Mouse (Mus musculus) heart, embryonic 10.5 days (tissue): Measurements from ENCODE around the gene Pfdn6. TPM values are rescaled to one million over a fixed set of nuclear protein-coding genes. Genes with fewer than 3 reads are reported as not detected.
"Not testable (repeated sequence)": the region's sequence is repeated elsewhere in the genome, so short reads cannot be mapped to it uniquely, and the experiment has no call there.

Source experiments
- DNase-seq: peaks from one replicate; pipeline ENCODE4 v3.0.0-alpha.2; 2017; ENCODE audit warnings: low spot score
- H3K27ac ChIP-seq: fragments of 300-500 bp; sonication (generic); 2 replicates; pipeline ENCODE4 v1.5.1; 2016; ENCODE audit warnings: mild to moderate bottlenecking
- H3K27me3 ChIP-seq: fragments of 300-500 bp; sonication (generic); 2 replicates; pipeline ENCODE4 v1.6.1; 2016; ENCODE audit warnings: mild to moderate bottlenecking; ENCODE audit not compliant: poor library complexity, insufficient read depth, severe bottlenecking
- H3K36me3 ChIP-seq: fragments of 300-500 bp; sonication (generic); 2 replicates; pipeline ENCODE4 v1.6.1; 2016; ENCODE audit warnings: mild to moderate bottlenecking, moderate library complexity
- H3K4me1 ChIP-seq: fragments of 300-500 bp; sonication (generic); 2 replicates; pipeline ENCODE4 v1.6.1; 2016; ENCODE audit warnings: mild to moderate bottlenecking
- H3K4me3 ChIP-seq: fragments of 300-500 bp; sonication (generic); 2 replicates; pipeline ENCODE4 v1.5.1; 2016; ENCODE audit warnings: mild to moderate bottlenecking, moderate library complexity
- H3K9me3 ChIP-seq: fragments of 300-500 bp; sonication (generic); 2 replicates; pipeline ENCODE4 v1.6.1; 2016; ENCODE audit warnings: mild to moderate bottlenecking, moderate library complexity
- WGBS: fragments of 180-500 bp; shearing (Covaris S2); methylation state at CpG from one replicate; pipeline ENCODE4 v1.1.7; 2016; 5-methylcytosine and 5-hydroxymethylcytosine counted together
- polyA plus RNA-seq: library from polyadenylated mRNA; unstranded; fragments of >200 nt; fragmentation: Nextera tagmentation; extraction: Ambion mirVana; gene quantifications from 2 replicates; pipeline ENCODE4 v1.2.1, GENCODE M21; 2016

Pfdn6 gene
- polyA plus RNA-seq, 1 experiment from 2014 or later = 198 TPM

- Histone ChIP-seq H3K9me3 (no peaks in the 10 kb centered on the region), H3K4me1 (peaks cover 51% of the 10 kb centered on the region), H3K36me3 (peaks cover 67% of the 10 kb centered on the region), H3K27ac (no peak overlapping the region), H3K27me3 (no peaks in the 10 kb centered on the region), H3K4me3 (no peak overlapping the region)
- no peak for DNase-seq
- WGBS = 88% methylated on average over 8 of the region's 8 CpGs
Measured at GRCm38 (mm10) chr17:33913905-33914304, 26.2 kb downstream of the Pfdn6 start.

DNA sequence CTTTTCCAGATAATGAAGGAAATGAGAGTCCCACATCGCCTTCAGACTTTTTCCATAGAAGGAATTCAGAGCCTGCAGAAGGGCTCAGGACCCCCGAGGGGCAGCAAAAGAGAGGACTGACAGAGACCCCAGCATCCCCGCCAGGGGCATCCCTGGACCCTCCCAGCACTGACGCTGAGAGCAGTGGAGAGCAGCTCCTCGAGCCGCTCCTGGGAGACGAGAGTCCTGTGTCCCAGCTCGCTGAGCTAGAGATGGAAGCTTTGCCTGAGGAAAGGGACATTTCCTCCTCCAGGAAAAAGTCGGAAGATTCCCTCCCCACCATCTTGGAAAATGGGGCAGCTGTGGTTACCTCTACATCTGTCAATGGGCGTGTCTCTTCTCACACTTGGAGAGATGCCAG lies 26.9 kb downstream of the Pfdn6 start:
- no peak overlapping the region for H3K27ac ChIP-seq
- H3K4me3 ChIP-seq = no peak overlapping the region
- DNase-seq = no peak
- no peaks in the 10 kb centered on the region for H3K27me3 ChIP-seq
- no peaks in the 10 kb centered on the region for H3K9me3 ChIP-seq
- H3K36me3 ChIP-seq = peaks cover 63% of the 10 kb centered on the region
- H3K4me1 ChIP-seq = peaks cover 50% of the 10 kb centered on the region
- 91% methylated on average over 10 of the region's 10 CpGs for WGBS

- Histone ChIP-seq H3K9me3 (no peaks in the 10 kb centered on the region), H3K4me1 (peaks cover 42% of the 10 kb centered on the region), H3K27me3 (no peaks in the 10 kb centered on the region), H3K27ac (no peak overlapping the region), H3K4me3 (no peak overlapping the region), H3K36me3 (peaks cover 49% of the 10 kb centered on the region)
- DNase-seq = peak; percentile 70
- WGBS = 90% methylated on average over 28 of the region's 28 CpGs
Measured at GRCm38 (mm10) chr17:33911813-33912414, 28.2 kb downstream of the Pfdn6 start.

- DNase-seq = peak; percentile 68
- Histone ChIP-seq H3K4me1 (peaks cover 38% of the 10 kb centered on the region), H3K9me3 (no peaks in the 10 kb centered on the region), H3K27ac (no peak overlapping the region), H3K27me3 (no peaks in the 10 kb centered on the region), H3K36me3 (peaks cover 49% of the 10 kb centered on the region), H3K4me3 (no peak overlapping the region)
- 91% methylated on average over 31 of the region's 31 CpGs for WGBS
Measured at GRCm38 (mm10) chr17:33911052-33911812, 28.9 kb downstream of the Pfdn6 start.

- Histone ChIP-seq H3K27me3 (no peaks in the 10 kb centered on the region), H3K9me3 (no peaks in the 10 kb centered on the region), H3K4me1 (peaks cover 38% of the 10 kb centered on the region), H3K36me3 (peaks cover 49% of the 10 kb centered on the region), H3K27ac (peak overlapping the region; percentile 91), H3K4me3 (peak overlapping the region; percentile 90)
- 53% methylated on average over 11 of the region's 11 CpGs for WGBS
- peak; percentile 55 for DNase-seq
Measured at GRCm38 (mm10) chr17:33910346-33911051, 29.6 kb downstream of the Pfdn6 start.

DNA sequence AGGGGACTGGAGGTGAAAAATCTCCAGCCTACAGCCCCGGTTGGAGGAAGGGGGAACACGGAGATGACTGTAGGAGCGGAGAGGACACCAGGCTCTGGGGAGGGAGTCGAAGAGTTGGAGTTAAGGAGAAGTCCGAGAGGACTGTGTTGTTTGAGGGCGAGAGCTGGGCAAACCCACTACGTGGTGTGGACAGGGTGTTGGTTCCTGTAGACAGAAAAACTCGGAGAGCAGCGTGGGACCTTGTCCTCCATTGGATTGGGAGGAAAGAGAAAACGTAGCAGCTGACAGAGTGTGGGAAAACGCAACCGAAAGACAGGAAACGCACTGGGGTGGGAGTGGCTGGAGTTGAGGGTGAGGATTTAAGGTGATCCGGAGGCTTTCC lies 30.3 kb downstream of the Pfdn6 start:
- no peaks in the 10 kb centered on the region for H3K27me3 ChIP-seq
- H3K36me3 ChIP-seq = peaks cover 44% of the 10 kb centered on the region
- DNase-seq = no peak
- under 1% methylated on average over 14 of the region's 14 CpGs for WGBS
- no peaks in the 10 kb centered on the region for H3K9me3 ChIP-seq
- peak overlapping the region; percentile 90 for H3K4me3 ChIP-seq
- peaks cover 33% of the 10 kb centered on the region for H3K4me1 ChIP-seq
- H3K27ac ChIP-seq = peak overlapping the region; percentile 91

- Histone ChIP-seq H3K27ac (peak within 1 kb of the TSS; percentile 91), H3K4me3 (peak within 1 kb of the TSS; percentile 90), H3K9me3 (no peaks in the 10 kb centered on the region), H3K27me3 (no peaks in the 10 kb centered on the region), H3K36me3 (peaks cover 38% of the 10 kb centered on the region), H3K4me1 (peaks cover 32% of the 10 kb centered on the region)
- 1% methylated on average over 68 of the region's 68 CpGs for WGBS
- peak; percentile 99 for DNase-seq
Measured at GRCm38 (mm10) chr17:33909077-33909868, 30.9 kb downstream of the Pfdn6 start, which contains the start of gene Daxx. Gene Daxx, plus strand, starts transcription at chr17:33909414.

- H3K36me3 ChIP-seq = peaks cover 31% of the 10 kb centered on the region
- DNase-seq = peak; percentile 85
- peak overlapping the region; percentile 90 for H3K4me3 ChIP-seq
- H3K9me3 ChIP-seq = no peaks in the 10 kb centered on the region
- H3K27me3 ChIP-seq = no peaks in the 10 kb centered on the region
- under 1% methylated on average over 43 of the region's 44 CpGs for WGBS
- peak overlapping the region; percentile 91 for H3K27ac ChIP-seq
- peaks cover 28% of the 10 kb centered on the region for H3K4me1 ChIP-seq
Measured at GRCm38 (mm10) chr17:33908331-33909076, 31.6 kb downstream of the Pfdn6 start.

DNA sequence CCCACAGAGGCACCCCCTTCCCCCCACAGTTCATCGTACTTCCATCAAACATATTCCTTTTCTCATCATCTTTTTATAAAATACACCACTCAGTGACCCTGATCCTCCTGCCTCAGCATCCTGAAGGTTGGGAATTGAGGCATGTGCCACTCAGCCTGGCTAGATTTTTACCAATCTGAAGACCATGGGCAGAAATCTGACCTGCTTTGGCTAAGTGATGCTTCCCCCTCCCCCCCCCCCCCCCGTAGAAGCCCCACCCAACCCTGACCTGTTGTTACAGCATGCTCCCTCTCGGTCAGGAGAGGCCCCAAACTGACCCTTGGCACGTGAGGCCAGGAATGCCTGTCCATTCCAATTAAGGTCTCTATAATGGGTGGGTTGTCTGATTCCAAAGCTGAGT lies 35.3 kb downstream of the Pfdn6 start, which contains the start of gene Platr17:
Gene Platr17 (plus strand): TSS at position 301 of the 400 bp plus-strand sequence.
- H3K27me3 ChIP-seq, H3K27ac ChIP-seq, DNase-seq, H3K36me3 ChIP-seq, H3K9me3 ChIP-seq, H3K4me3 ChIP-seq: not testable (repeated sequence)
- 28% methylated on average over 4 of the region's 4 CpGs for WGBS
- peaks cover 19% of the 10 kb centered on the region for H3K4me1 ChIP-seq

- H3K4me3 ChIP-seq, H3K36me3 ChIP-seq, H3K9me3 ChIP-seq, H3K27me3 ChIP-seq, H3K27ac ChIP-seq, DNase-seq: not testable (repeated sequence)
- WGBS = 75% methylated on average over 6 of the region's 6 CpGs
- H3K4me1 ChIP-seq = peaks cover 19% of the 10 kb centered on the region
Measured at GRCm38 (mm10) chr17:33903911-33904651, 36.1 kb downstream of the Pfdn6 start.

- H3K4me1 ChIP-seq = peaks cover 8% of the 10 kb centered on the region
- H3K27me3 ChIP-seq = no peaks in the 10 kb centered on the region
- no peak for DNase-seq
- no peaks in the 10 kb centered on the region for H3K36me3 ChIP-seq
- WGBS = 82% methylated on average over 7 of the region's 7 CpGs
- H3K4me3 ChIP-seq = no peak overlapping the region
- no peak overlapping the region for H3K27ac ChIP-seq
- no peaks in the 10 kb centered on the region for H3K9me3 ChIP-seq
Measured at GRCm38 (mm10) chr17:33902491-33902890, 37.7 kb downstream of the Pfdn6 start.
